Mouse (Mus musculus) testis, postnatal 14 days (tissue): Measurements from ENCODE around the gene Bivm.

Experiments used
- DNase-seq: peaks from one replicate; pipeline ENCODE4 v3.0.0; 2021; ENCODE audit warnings: low spot score

Bivm gene

DNA sequence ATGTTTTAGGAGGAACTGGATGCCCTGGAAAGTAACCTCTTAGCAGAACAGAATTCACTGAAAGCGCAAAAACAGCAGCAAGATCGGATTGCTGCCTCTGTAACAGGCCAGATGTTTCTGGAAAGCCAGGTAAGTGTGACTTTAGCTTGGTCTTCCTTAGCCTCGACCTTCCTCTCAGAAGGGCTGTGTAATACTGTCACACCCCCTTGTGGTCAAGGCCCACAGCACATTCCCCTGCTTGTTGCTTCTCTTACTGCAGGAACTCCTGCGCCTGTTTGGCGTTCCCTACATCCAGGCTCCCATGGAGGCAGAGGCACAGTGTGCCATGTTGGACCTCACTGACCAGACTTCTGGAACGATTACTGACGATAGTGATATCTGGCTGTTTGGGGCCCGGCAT, 55.1 kb downstream of the Bivm start:
- no peak for DNase-seq

DNA sequence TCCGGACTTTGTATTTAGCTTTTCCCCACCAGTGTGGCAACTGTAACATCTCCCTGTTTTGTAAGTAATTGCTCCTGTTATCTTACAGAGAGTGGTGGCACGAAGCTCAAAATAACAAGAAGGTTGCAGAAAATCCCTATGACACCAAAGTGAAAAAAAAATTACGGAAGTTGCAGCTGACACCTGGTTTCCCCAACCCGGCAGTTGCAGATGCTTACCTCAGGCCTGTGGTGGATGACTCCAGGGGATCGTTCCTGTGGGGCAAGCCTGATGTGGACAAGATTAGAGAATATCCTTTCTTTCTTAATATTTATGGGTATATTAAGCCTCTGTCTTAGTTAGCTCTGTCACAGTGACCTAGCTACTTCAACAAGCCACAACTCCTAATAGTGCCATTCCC, 59.3 kb downstream of the Bivm start:
- DNase-seq: no peak

DNA sequence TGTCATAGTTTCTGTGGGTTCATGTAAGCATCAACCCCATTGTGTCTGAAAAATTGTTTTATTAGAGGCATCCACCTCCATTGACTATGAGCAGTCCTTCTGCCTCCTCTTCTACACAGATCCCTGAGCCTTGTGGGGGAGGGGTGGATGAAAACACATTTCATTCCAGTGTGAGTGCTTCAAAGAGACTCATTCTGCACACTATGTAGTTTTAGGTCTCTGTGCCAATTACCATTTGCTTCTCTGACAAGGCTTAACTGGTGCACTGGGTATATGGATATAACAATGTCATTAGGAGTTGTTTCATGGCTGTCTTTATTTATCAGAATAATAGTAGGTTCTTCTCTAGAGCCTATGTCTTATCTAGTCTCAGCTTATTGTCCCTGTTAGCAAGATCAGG, 67.6 kb downstream of the Bivm start:
- no peak for DNase-seq
